Mouse (Mus musculus): ENCODE measurements around the gene Prune1.
"Not testable (repeated sequence)": the region's sequence is repeated elsewhere in the genome, so short reads cannot be mapped to it uniquely, and the experiment has no call there.

The Prune1 gene

GRCm38 (mm10) chr3:95212889-95213608 lies 68.8 kb downstream of the Prune1 start:
- DNase-seq (ENCODE audit: low read depth, low spot score), result not testable (repeated sequence)

DNA sequence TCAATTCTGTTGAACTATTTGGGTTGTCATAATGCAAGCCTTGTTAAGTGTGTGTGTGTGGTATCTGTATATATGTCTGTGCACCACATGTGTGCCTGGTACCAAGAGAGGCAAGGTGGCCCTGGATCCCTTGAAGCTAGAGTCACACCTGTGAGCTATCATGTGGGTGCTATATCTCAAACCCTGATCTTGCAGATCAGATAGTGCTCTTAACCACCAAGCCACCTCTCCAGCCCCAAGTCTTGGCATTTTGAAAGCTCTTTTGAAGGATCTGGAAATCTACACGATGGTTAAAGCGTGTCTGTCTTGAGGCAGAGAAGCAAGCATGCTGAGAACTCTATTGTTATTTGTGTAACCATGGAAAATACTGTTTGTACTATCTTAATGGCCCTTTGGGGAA lies 71.3 kb downstream of the Prune1 start:
- peak; percentile 42 for DNase-seq (ENCODE audit: low read depth, low spot score)

GRCm38 (mm10) chr3:95208286-95208685 lies 73.6 kb downstream of the Prune1 start:
- no peak for DNase-seq (ENCODE audit: low read depth, low spot score)

- DNase-seq (ENCODE audit: low read depth, low spot score), result no peak
These were observed 78.0 kb downstream of the Prune1 start for GRCm38 (mm10) chr3:95203880-95204279.

All from skeletal muscle tissue, adult 2 months (tissue).